Mouse (Mus musculus): ENCODE data around the gene Orc1. TPM values are rescaled to one million over a fixed set of nuclear protein-coding genes. Genes with fewer than 3 reads are reported as not detected.

The Orc1 gene
- polyA plus RNA-seq, 1 experiment: 0.21 TPM

- H3K27ac ChIP-seq (ENCODE audit: insufficient read depth, low read length): no peak overlapping the region
- H3K4me3 ChIP-seq (ENCODE audit: insufficient read depth, low read length): no peak overlapping the region
- no peaks in the 10 kb centered on the region; the same call in 1 of the 2 replicates for H3K4me1 ChIP-seq (ENCODE audit: control insufficient read depth, insufficient read depth, low read length)
- no peak for TF ChIP-seq POLR2A (IDR thresholded peaks at IDR 0.05; ENCODE audit: extremely low read depth, insufficient read depth, low read length)
Measured at GRCm38 (mm10) chr4:108608651-108609050, 29.4 kb downstream of the Orc1 start.

- no peaks in the 10 kb centered on the region; the same call in 1 of the 2 replicates for H3K4me1 ChIP-seq (ENCODE audit: control insufficient read depth, insufficient read depth, low read length)
- no peak overlapping the region for H3K4me3 ChIP-seq (ENCODE audit: insufficient read depth, low read length)
- no peak overlapping the region for H3K27ac ChIP-seq (ENCODE audit: insufficient read depth, low read length)
- TF ChIP-seq CTCF (IDR thresholded peaks at IDR 0.05; ENCODE audit: extremely low read depth, insufficient read depth, low read length) (no peak), POLR2A (IDR thresholded peaks at IDR 0.05; ENCODE audit: extremely low read depth, insufficient read depth, low read length) (no peak)
Measured at GRCm38 (mm10) chr4:108610935-108611334, 31.7 kb downstream of the Orc1 start.

GRCm38 (mm10) chr4:108618586-108618985 is 39.4 kb downstream of the Orc1 start:
- TF ChIP-seq CTCF (IDR thresholded peaks at IDR 0.05; ENCODE audit: extremely low read depth, insufficient read depth, low read length) (no peak), POLR2A (IDR thresholded peaks at IDR 0.05; ENCODE audit: extremely low read depth, insufficient read depth, low read length) (no peak)
- Histone ChIP-seq H3K4me1 (ENCODE audit: control insufficient read depth, insufficient read depth, low read length) (peaks cover 5% of the 10 kb centered on the region; the same call in 1 of the 2 replicates), H3K27ac (ENCODE audit: insufficient read depth, low read length) (no peak overlapping the region), H3K4me3 (ENCODE audit: insufficient read depth, low read length) (peak overlapping the region; percentile 88; the same call in 1 of the 2 replicates)

- Histone ChIP-seq H3K27ac (ENCODE audit: insufficient read depth, low read length) (peak overlapping the region; percentile 25), H3K4me3 (ENCODE audit: insufficient read depth, low read length) (peak overlapping the region; percentile 88), H3K4me1 (ENCODE audit: control insufficient read depth, insufficient read depth, low read length) (peaks cover 5% of the 10 kb centered on the region; the same call in 1 of the 2 replicates)
- TF ChIP-seq POLR2A (IDR thresholded peaks at IDR 0.05; ENCODE audit: extremely low read depth, insufficient read depth, low read length) (no peak), CTCF (IDR thresholded peaks at IDR 0.05; ENCODE audit: extremely low read depth, insufficient read depth, low read length) (no peak)
Measured at GRCm38 (mm10) chr4:108619165-108619564, 39.9 kb downstream of the Orc1 start.

- TF ChIP-seq POLR2A (IDR thresholded peaks at IDR 0.05; ENCODE audit: extremely low read depth, insufficient read depth, low read length) (peak; percentile 77), CTCF (IDR thresholded peaks at IDR 0.05; ENCODE audit: extremely low read depth, insufficient read depth, low read length) (no peak)
Measured at GRCm38 (mm10) chr4:108619587-108620341, 40.5 kb downstream of the Orc1 start, which contains the start of gene Cc2d1b. TSS of gene Cc2d1b (plus strand) at chr4:108619940.

GRCm38 (mm10) chr4:108620536-108620935 is 41.3 kb downstream of the Orc1 start:
- Histone ChIP-seq H3K4me3 (ENCODE audit: insufficient read depth, low read length) (peak overlapping the region; percentile 88), H3K4me1 (ENCODE audit: control insufficient read depth, insufficient read depth, low read length) (peaks cover 5% of the 10 kb centered on the region; the same call in 1 of the 2 replicates), H3K27ac (ENCODE audit: insufficient read depth, low read length) (peak overlapping the region; percentile 73; the same call in 1 of the 2 replicates)
- TF ChIP-seq POLR2A (IDR thresholded peaks at IDR 0.05; ENCODE audit: extremely low read depth, insufficient read depth, low read length): no peak
- TF ChIP-seq CTCF (IDR thresholded peaks at IDR 0.05; ENCODE audit: extremely low read depth, insufficient read depth, low read length): no peak

More at GRCm38 (mm10) chr4:108619587-108620341, 40.5 kb downstream of the Orc1 start, which contains the start of gene Cc2d1b:
- H3K27ac ChIP-seq (ENCODE audit: insufficient read depth, low read length): peak within 1 kb of the TSS; percentile 73
- H3K4me3 ChIP-seq (ENCODE audit: insufficient read depth, low read length): peak within 1 kb of the TSS; percentile 88
- peaks cover 5% of the 10 kb centered on the region; the same call in 1 of the 2 replicates for H3K4me1 ChIP-seq (ENCODE audit: control insufficient read depth, insufficient read depth, low read length)

GRCm38 (mm10) chr4:108621504-108621903 is 42.3 kb downstream of the Orc1 start:
- Histone ChIP-seq H3K4me3 (ENCODE audit: insufficient read depth, low read length) (no peak overlapping the region), H3K4me1 (ENCODE audit: control insufficient read depth, insufficient read depth, low read length) (peaks cover 5% of the 10 kb centered on the region; the same call in 1 of the 2 replicates), H3K27ac (ENCODE audit: insufficient read depth, low read length) (no peak overlapping the region)
- TF ChIP-seq CTCF (IDR thresholded peaks at IDR 0.05; ENCODE audit: extremely low read depth, insufficient read depth, low read length) (no peak), POLR2A (IDR thresholded peaks at IDR 0.05; ENCODE audit: extremely low read depth, insufficient read depth, low read length) (no peak)

GRCm38 (mm10) chr4:108627066-108627465 is 47.8 kb downstream of the Orc1 start:
- Histone ChIP-seq H3K27ac (ENCODE audit: insufficient read depth, low read length) (no peak overlapping the region), H3K4me3 (ENCODE audit: insufficient read depth, low read length) (no peak overlapping the region), H3K4me1 (ENCODE audit: control insufficient read depth, insufficient read depth, low read length) (no peaks in the 10 kb centered on the region; the same call in 1 of the 2 replicates)
- TF ChIP-seq POLR2A (IDR thresholded peaks at IDR 0.05; ENCODE audit: extremely low read depth, insufficient read depth, low read length) (no peak), CTCF (IDR thresholded peaks at IDR 0.05; ENCODE audit: extremely low read depth, insufficient read depth, low read length) (no peak)

GRCm38 (mm10) chr4:108629363-108629880 is 50.2 kb downstream of the Orc1 start:
- no peak for TF ChIP-seq CTCF (IDR thresholded peaks at IDR 0.05; ENCODE audit: extremely low read depth, insufficient read depth, low read length)
- no peak for TF ChIP-seq POLR2A (IDR thresholded peaks at IDR 0.05; ENCODE audit: extremely low read depth, insufficient read depth, low read length)
- Histone ChIP-seq H3K4me3 (ENCODE audit: insufficient read depth, low read length) (no peak overlapping the region), H3K4me1 (ENCODE audit: control insufficient read depth, insufficient read depth, low read length) (no peaks in the 10 kb centered on the region; the same call in 1 of the 2 replicates), H3K27ac (ENCODE audit: insufficient read depth, low read length) (no peak overlapping the region)
